Mouse (Mus musculus) forebrain, embryonic 16.5 days (tissue): ENCODE measurements around the gene Dmd. TPM values are rescaled to one million over a fixed set of nuclear protein-coding genes. Genes with fewer than 3 reads are reported as not detected.

Source experiments
- ATAC-seq: fragments of 200-750 bp; cut with Nextera tagmentation; 2 replicates; pipeline ENCODE4 v1.8.0; 2017; ENCODE audit warnings: mild to moderate bottlenecking, moderate library complexity
- H3K27ac ChIP-seq: fragments of 300-500 bp; sonication (generic); 2 replicates; pipeline ENCODE4 v1.5.1; 2014; ENCODE audit warnings: low read length, control low read depth
- H3K27me3 ChIP-seq: fragments of 300-500 bp; sonication (generic); replicated peaks from 2 replicates; pipeline ENCODE4 v1.6.1; 2014; ENCODE audit warnings: low read length; ENCODE audit not compliant: control insufficient read depth, insufficient read depth
- H3K36me3 ChIP-seq: fragments of 300-500 bp; sonication (generic); 2 replicates; pipeline ENCODE4 v1.6.1; 2014; ENCODE audit not compliant: control insufficient read depth, insufficient read depth
- H3K4me1 ChIP-seq: fragments of 300-500 bp; sonication (generic); replicated peaks from 2 replicates; pipeline ENCODE4 v1.6.1; 2014; ENCODE audit warnings: low read length; ENCODE audit not compliant: control insufficient read depth, insufficient read depth
- H3K4me2 ChIP-seq: fragments of 300-500 bp; sonication (generic); 2 replicates; pipeline ENCODE4 v1.6.1; 2014; ENCODE audit warnings: mild to moderate bottlenecking, low read length, control low read depth
- H3K4me3 ChIP-seq: fragments of 300-500 bp; sonication (generic); replicated peaks from 2 replicates; pipeline ENCODE4 v1.5.1; 2014; ENCODE audit warnings: mild to moderate bottlenecking, low read length, control low read depth
- H3K9ac ChIP-seq: fragments of 300-500 bp; sonication (generic); replicated peaks from 2 replicates; pipeline ENCODE4 v1.6.1; 2014; ENCODE audit warnings: low read depth, low read length, control low read depth
- H3K9me3 ChIP-seq: fragments of 300-500 bp; sonication (generic); 2 replicates; pipeline ENCODE4 v1.6.1; 2016; ENCODE audit warnings: low read length; ENCODE audit not compliant: control insufficient read depth
- WGBS: fragments of 180-500 bp; shearing (Covaris S2); extraction: QIAGEN DNeasy Blood & Tissue Kit; methylation state at CpG from one replicate; pipeline ENCODE4 v1.1.7; 2014; 5-methylcytosine and 5-hydroxymethylcytosine counted together
- polyA plus RNA-seq: library from polyadenylated mRNA; unstranded; fragments of >200 nt; fragmentation: Nextera tagmentation; extraction: Ambion mirVana; gene quantifications from 2 replicates; pipeline ENCODE4 v1.2.1, GENCODE M21; 2015

The Dmd gene
- polyA plus RNA-seq, 1 experiment from 2014 or later = 30.0 TPM

DNA sequence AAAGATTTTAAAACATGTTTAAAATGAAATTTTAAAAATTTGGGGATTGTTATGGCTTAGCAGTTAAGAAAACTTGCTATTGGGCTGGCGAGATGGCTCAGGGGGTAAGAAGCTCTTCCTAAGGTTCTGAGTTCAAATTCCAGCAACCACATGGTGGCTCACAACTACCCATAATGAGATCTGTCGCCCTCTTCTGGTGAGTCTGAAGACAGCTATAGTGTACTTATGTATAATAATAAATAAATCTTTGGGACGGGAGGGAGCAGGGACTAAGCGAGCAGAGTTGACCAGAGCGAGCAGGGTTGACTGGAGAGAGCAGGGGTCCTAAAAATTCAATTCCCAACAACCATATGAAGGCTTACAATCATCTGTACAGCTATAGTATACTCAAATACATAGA lies 2188.6 kb downstream of the Dmd start:
- Histone ChIP-seq H3K4me3 (no peak overlapping the region), H3K27me3 (no peaks in the 10 kb centered on the region), H3K9me3 (no peaks in the 10 kb centered on the region), H3K36me3 (no peaks in the 10 kb centered on the region), H3K4me1 (no peaks in the 10 kb centered on the region), H3K27ac (no peak overlapping the region), H3K4me2 (no peak overlapping the region), H3K9ac (no peak overlapping the region)
- no peak for ATAC-seq
- 86% methylated on average over 5 of the region's 5 CpGs for whole genome bisulfite sequencing

- no peaks in the 10 kb centered on the region for H3K9me3 ChIP-seq
- no peak overlapping the region for H3K9ac ChIP-seq
- H3K4me3 ChIP-seq = no peak overlapping the region
- H3K27me3 ChIP-seq = no peaks in the 10 kb centered on the region
- no peak for ATAC-seq
- 58% methylated on average over 2 of the region's 2 CpGs for WGBS
- no peak overlapping the region for H3K27ac ChIP-seq
- H3K4me1 ChIP-seq = no peaks in the 10 kb centered on the region
- H3K36me3 ChIP-seq = no peaks in the 10 kb centered on the region
- H3K4me2 ChIP-seq = no peak overlapping the region
Observed at GRCm38 (mm10) chrX:85171264-85171663, 2222.6 kb downstream of the Dmd start.

GRCm38 (mm10) chrX:85187565-85187964 lies 2238.9 kb downstream of the Dmd start:
- H3K9me3 ChIP-seq = no peaks in the 10 kb centered on the region
- no peaks in the 10 kb centered on the region for H3K27me3 ChIP-seq
- 29% methylated on average over 2 of the region's 2 CpGs for WGBS
- no peak overlapping the region for H3K4me3 ChIP-seq
- H3K9ac ChIP-seq = no peak overlapping the region
- no peak overlapping the region for H3K4me2 ChIP-seq
- H3K4me1 ChIP-seq = no peaks in the 10 kb centered on the region
- no peak overlapping the region for H3K27ac ChIP-seq
- no peak for ATAC-seq
- H3K36me3 ChIP-seq = no peaks in the 10 kb centered on the region

DNA sequence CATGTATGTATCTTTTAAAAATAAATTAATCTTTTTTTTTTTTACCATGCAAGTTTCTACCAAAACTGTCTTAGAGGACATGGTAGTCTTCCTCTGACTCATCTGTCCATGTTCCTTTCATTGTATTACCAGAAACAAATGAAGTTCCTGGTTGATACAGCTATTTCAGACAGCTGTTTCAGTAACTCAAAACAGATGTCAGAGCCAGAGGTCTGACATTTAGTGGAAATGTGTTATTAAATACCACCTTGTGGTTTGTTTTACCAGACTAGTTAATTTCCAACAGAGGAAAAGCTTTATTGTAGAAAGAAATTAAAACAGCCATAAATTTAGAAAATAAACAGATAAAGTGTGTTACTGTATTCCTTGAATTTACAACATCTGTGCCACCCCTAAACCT lies 2245.2 kb downstream of the Dmd start:
- H3K36me3 ChIP-seq = no peaks in the 10 kb centered on the region
- H3K4me3 ChIP-seq = no peak overlapping the region
- H3K4me1 ChIP-seq = no peaks in the 10 kb centered on the region
- no peak overlapping the region for H3K9ac ChIP-seq
- H3K27ac ChIP-seq = no peak overlapping the region
- H3K4me2 ChIP-seq = no peak overlapping the region
- H3K27me3 ChIP-seq = no peaks in the 10 kb centered on the region
- no peak for ATAC-seq
- no peaks in the 10 kb centered on the region for H3K9me3 ChIP-seq

DNA sequence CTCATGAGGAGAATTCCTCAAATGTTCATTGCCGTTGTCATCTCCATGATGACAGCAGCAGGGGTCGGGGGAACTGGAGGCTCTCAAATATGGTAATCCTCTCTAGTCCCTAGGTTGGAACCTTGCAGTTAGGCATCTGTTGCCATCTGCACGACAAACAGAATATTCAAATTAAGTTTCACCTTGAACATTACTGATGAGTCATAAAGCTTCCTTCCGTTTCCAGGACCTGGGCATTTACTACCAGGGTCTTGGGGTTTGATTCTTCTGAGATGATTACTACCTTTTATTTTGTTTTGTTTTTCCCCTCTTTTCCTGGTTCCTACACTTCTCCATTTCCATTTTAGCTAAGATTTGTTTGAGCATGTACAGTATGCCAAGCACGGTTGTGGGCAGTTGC lies 2249.0 kb downstream of the Dmd start:
- no peak overlapping the region for H3K27ac ChIP-seq
- H3K4me3 ChIP-seq = no peak overlapping the region
- H3K9me3 ChIP-seq = no peaks in the 10 kb centered on the region
- no peak overlapping the region for H3K4me2 ChIP-seq
- no peak overlapping the region for H3K9ac ChIP-seq
- H3K4me1 ChIP-seq = no peaks in the 10 kb centered on the region; the same call in 1 of the 2 replicates
- WGBS = 84% methylated on average over 5 of the region's 5 CpGs
- ATAC-seq = no peak
- no peaks in the 10 kb centered on the region for H3K36me3 ChIP-seq
- H3K27me3 ChIP-seq = no peaks in the 10 kb centered on the region

GRCm38 (mm10) chrX:85199398-85199797 lies 2250.7 kb downstream of the Dmd start:
- WGBS = 43% methylated on average over 3 of the region's 3 CpGs

DNA sequence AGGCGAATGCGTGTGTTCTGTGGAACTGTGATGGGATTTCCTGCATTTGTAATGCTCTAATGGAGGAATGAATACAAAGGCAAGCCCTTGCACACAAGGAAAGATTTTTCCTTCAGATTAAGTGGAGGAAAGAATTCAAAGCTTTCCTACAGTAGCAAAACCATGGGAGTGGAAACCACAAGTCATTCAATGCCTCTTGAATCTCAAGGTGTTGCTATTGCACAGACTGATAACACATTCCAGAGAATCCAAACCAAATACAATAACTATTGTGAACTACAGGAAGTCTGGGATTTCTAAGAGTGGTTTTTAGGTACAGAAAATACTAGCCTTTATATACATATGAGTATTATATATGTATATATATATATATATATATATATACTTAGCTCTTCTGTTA lies 2258.3 kb downstream of the Dmd start:
- no peaks in the 10 kb centered on the region for H3K27me3 ChIP-seq
- no peak overlapping the region for H3K4me3 ChIP-seq
- 97% methylated on average over 2 of the region's 2 CpGs for WGBS
- no peak overlapping the region for H3K27ac ChIP-seq
- H3K36me3 ChIP-seq = no peaks in the 10 kb centered on the region
- H3K4me2 ChIP-seq = no peak overlapping the region
- H3K9me3 ChIP-seq = no peaks in the 10 kb centered on the region
- H3K9ac ChIP-seq = no peak overlapping the region
- H3K4me1 ChIP-seq = no peaks in the 10 kb centered on the region
- no peak for ATAC-seq

More at GRCm38 (mm10) chrX:85199398-85199797, 2250.7 kb downstream of the Dmd start:
- Histone ChIP-seq H3K4me1 (no peaks in the 10 kb centered on the region; the same call in 1 of the 2 replicates), H3K4me2 (no peak overlapping the region), H3K4me3 (no peak overlapping the region), H3K9me3 (no peaks in the 10 kb centered on the region), H3K27me3 (no peaks in the 10 kb centered on the region), H3K36me3 (no peaks in the 10 kb centered on the region), H3K27ac (no peak overlapping the region), H3K9ac (no peak overlapping the region)
- peak; percentile 89 for ATAC-seq

DNA sequence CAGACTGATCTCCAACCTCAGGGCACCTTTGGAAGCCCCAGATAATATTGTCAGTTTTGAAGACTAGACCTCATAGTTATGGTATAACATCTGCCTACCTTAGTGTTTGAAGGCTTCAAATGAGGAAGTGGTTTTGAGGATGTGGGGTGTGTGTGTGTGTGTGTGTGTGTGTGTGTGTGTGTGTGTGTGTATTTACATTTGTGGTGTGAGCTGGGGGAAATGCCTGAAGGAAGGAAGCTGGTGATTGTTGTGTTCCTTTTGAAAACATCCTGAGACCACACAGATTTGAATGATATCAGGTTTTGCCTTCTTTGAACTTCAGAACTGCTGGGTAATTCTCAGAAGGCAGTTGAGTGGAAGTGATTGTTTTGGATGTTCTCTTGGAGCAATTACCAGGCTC lies 2278.2 kb downstream of the Dmd start:
- no peak overlapping the region for H3K27ac ChIP-seq
- no peak overlapping the region for H3K9ac ChIP-seq
- H3K36me3 ChIP-seq = no peaks in the 10 kb centered on the region
- H3K9me3 ChIP-seq = no peaks in the 10 kb centered on the region
- no peak for ATAC-seq
- H3K27me3 ChIP-seq = no peaks in the 10 kb centered on the region
- H3K4me1 ChIP-seq = no peaks in the 10 kb centered on the region
- H3K4me3 ChIP-seq = no peak overlapping the region
- no peak overlapping the region for H3K4me2 ChIP-seq

GRCm38 (mm10) chrX:85249379-85249778 lies 2300.7 kb downstream of the Dmd start, which contains the start of gene Fthl17a:
TSS of gene Fthl17a (plus strand) at chrX:85249679.
- WGBS = 81% methylated on average over 2 of the region's 2 CpGs
- Histone ChIP-seq H3K27me3 (no peaks in the 10 kb centered on the region), H3K9ac (no peak within 1 kb of the TSS), H3K4me1 (no peaks in the 10 kb centered on the region), H3K27ac (no peak within 1 kb of the TSS), H3K4me3 (no peak within 1 kb of the TSS), H3K9me3 (no peaks in the 10 kb centered on the region), H3K36me3 (no peaks in the 10 kb centered on the region), H3K4me2 (no peak within 1 kb of the TSS)
- no peak for ATAC-seq
